Mouse (Mus musculus): ENCODE measurements around the gene Cdc14b. TPM values are rescaled to one million over a fixed set of nuclear protein-coding genes. Genes with fewer than 3 reads are reported as not detected.

Cdc14b gene
- polyA plus RNA-seq, 1 experiment from 2014 or later, result 1.5 TPM

DNA sequence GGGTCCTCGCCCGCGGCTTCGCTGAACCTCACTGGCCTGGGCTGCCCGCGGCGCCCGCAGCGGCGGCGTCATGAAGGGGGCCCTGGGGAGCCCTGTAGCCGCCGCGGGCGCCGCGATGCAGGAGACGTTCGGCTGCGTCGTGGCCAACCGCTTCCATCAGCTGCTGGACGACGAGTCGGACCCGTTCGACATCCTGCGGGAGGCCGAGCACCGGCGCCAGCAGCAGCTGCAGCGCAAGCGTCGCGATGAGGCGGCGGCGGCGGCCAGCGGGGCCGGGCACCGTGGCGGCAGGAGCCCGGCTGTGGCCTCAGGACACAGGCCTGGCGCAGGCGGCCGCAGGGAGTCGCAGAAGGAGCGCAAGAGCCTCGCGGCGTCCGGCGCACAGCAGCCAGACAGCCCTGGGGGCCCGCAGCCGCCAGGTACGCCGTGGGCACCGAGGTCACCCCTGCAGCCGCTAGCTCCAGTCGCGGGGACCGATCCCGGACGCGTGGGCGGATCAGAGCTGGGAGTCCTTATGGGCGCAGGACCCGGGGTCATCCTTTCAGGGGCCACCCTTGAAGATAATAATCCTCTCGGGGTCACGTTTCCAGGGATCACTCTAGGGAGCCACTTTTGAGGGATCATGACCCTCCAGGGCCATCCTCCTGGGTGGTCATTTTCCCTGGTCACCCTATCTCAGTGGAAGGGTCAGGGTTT lies 113.0 kb downstream of the Cdc14b start:
- Histone ChIP-seq H3K9ac (ENCODE audit: low read depth, low read length) (peak overlapping the region; percentile 88), H3K27me3 (ENCODE audit: control insufficient read depth, insufficient read depth, low read depth, low read length) (no peaks in the 10 kb centered on the region; the same call in 1 of the 2 replicates), H3K4me2 (ENCODE audit: low read length) (peak overlapping the region; percentile 80), H3K27ac (ENCODE audit: low read length) (peak overlapping the region; percentile 81), H3K36me3 (ENCODE audit: control insufficient read depth, insufficient read depth, low read length) (0 out of 2 replicates have a peak, but pooled peaks cover 4% of the 10 kb centered on the region), H3K4me1 (ENCODE audit: control insufficient read depth, insufficient read depth, low read length) (peaks cover 12% of the 10 kb centered on the region), H3K4me3 (ENCODE audit: low read depth, low read length) (peak overlapping the region; percentile 85), H3K9me3 (replicated peaks; ENCODE audit: control insufficient read depth, low read length, poor library complexity, severe bottlenecking) (peaks cover 5% of the 10 kb centered on the region)
- 0% methylated on average over 64 of the region's 71 CpGs for WGBS
- no peak; the same call in none of the 2 replicates for ATAC-seq

DNA sequence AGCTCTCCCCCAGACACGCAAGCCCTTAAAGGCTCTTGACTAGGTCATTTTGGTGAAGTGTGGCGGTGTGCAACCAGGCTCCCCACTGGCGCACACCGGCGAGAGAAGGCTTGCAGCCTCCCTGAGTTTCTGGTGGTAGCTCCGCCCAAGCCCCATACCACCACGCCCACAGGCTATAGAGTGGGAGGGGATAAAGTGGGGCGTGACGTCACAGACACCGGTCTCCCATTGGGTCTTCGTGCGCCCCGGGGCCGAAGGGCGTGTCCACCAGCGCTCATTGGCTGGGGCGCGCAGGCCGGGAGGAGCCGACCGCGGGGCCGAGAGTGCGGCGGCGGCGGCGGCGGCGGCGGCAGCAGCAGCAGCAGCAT lies 113.6 kb downstream of the Cdc14b start, which contains the start of gene Habp4:
Habp4 (plus strand) TSS at position 277 of the 368 bp plus-strand sequence.
- peak within 1 kb of the TSS; percentile 85 for H3K4me3 ChIP-seq (ENCODE audit: low read depth, low read length)
- H3K27me3 ChIP-seq (ENCODE audit: control insufficient read depth, insufficient read depth, low read depth, low read length), result no peaks in the 10 kb centered on the region; the same call in 1 of the 2 replicates
- H3K27ac ChIP-seq (ENCODE audit: low read length), result peak within 1 kb of the TSS; percentile 81
- ATAC-seq, result peak; percentile 98
- peak within 1 kb of the TSS; percentile 80 for H3K4me2 ChIP-seq (ENCODE audit: low read length)
- WGBS, result under 1% methylated on average over 29 of the region's 31 CpGs
- peaks cover 12% of the 10 kb centered on the region for H3K4me1 ChIP-seq (ENCODE audit: control insufficient read depth, insufficient read depth, low read length)
- 0 out of 2 replicates have a peak, but pooled peaks cover 2% of the 10 kb centered on the region for H3K36me3 ChIP-seq (ENCODE audit: control insufficient read depth, insufficient read depth, low read length)
- peak within 1 kb of the TSS; percentile 88 for H3K9ac ChIP-seq (ENCODE audit: low read depth, low read length)
- peaks cover 1% of the 10 kb centered on the region for H3K9me3 ChIP-seq (replicated peaks; ENCODE audit: control insufficient read depth, low read length, poor library complexity, severe bottlenecking)

DNA sequence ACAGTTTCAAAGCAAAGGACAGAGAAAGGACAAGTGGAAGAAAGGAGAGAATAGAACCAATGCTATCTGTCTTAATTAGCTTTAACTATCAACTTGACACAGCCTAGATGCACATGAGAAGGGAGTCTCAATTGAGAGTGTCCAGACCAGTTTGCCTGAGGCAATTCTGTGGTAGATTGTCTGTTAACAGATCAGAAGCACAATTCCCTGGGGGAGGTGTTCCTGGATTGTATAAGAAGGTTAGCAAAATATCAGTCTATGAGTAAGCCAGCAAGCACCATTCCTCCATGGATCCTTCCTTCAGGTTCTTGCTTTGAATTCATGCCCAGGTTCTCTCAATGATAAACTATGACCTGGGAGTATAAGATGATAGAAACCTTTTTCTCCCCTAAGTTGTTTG lies 118.1 kb downstream of the Cdc14b start:
- H3K4me2 ChIP-seq (ENCODE audit: low read length), result no peak overlapping the region
- H3K27me3 ChIP-seq (ENCODE audit: control insufficient read depth, insufficient read depth, low read depth, low read length), result no peaks in the 10 kb centered on the region; the same call in 1 of the 2 replicates
- ATAC-seq, result no peak
- H3K4me1 ChIP-seq (ENCODE audit: control insufficient read depth, insufficient read depth, low read length), result peaks cover 3% of the 10 kb centered on the region; the same call in 1 of the 2 replicates
- no peaks in the 10 kb centered on the region for H3K9me3 ChIP-seq (replicated peaks; ENCODE audit: control insufficient read depth, low read length, poor library complexity, severe bottlenecking)
- H3K27ac ChIP-seq (ENCODE audit: low read length), result no peak overlapping the region
- no peak overlapping the region for H3K9ac ChIP-seq (ENCODE audit: low read depth, low read length)
- H3K4me3 ChIP-seq (ENCODE audit: low read depth, low read length), result no peak overlapping the region
- H3K36me3 ChIP-seq (ENCODE audit: control insufficient read depth, insufficient read depth, low read length), result no peaks in the 10 kb centered on the region

DNA sequence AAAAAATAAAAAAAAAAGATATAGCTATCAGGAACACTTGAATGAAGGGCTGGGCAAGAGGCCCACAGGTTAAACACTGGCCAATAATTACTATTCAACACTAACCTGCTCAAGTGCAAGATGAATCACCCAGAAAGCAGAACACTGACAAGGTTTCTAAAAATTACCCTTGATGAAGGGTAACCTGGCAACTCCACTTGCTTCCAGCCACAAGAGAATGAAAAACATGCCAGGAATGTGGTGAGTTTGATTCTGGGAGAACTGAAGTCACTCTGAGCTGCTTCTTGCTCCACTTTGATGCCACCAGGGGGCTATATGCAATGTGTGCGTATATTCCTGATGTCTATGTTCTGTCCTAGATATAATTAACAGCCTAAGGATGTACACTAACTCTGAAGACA lies 119.9 kb downstream of the Cdc14b start:
- Histone ChIP-seq H3K27ac (ENCODE audit: low read length) (no peak overlapping the region), H3K4me3 (ENCODE audit: low read depth, low read length) (no peak overlapping the region), H3K9me3 (replicated peaks; ENCODE audit: control insufficient read depth, low read length, poor library complexity, severe bottlenecking) (no peaks in the 10 kb centered on the region), H3K36me3 (ENCODE audit: control insufficient read depth, insufficient read depth, low read length) (no peaks in the 10 kb centered on the region), H3K27me3 (ENCODE audit: control insufficient read depth, insufficient read depth, low read depth, low read length) (no peaks in the 10 kb centered on the region), H3K4me1 (ENCODE audit: control insufficient read depth, insufficient read depth, low read length) (peaks cover 6% of the 10 kb centered on the region), H3K4me2 (ENCODE audit: low read length) (no peak overlapping the region), H3K9ac (ENCODE audit: low read depth, low read length) (no peak overlapping the region)
- 3% methylated on average over 1 of the region's 1 CpGs for WGBS
- no peak for ATAC-seq

DNA sequence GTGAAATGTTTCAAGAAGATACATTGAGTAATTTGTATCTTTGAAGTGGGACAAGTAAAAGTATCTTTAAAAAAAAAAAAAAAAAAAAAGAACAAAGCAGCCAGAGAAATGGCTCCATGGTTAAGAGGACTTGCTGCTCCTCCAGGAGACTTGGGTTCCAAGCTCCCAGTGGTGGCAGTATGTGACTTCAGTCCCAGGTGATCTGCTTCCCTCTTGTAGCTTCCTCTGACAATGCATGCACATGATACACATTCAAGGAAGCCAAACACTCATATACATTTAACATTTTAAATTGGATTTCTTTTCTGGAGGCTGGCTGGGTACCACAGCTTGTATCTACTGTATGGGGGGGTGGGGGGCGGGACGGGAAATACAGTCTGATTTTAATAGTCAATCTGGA lies 120.4 kb downstream of the Cdc14b start:
- Histone ChIP-seq H3K36me3 (ENCODE audit: control insufficient read depth, insufficient read depth, low read length) (no peaks in the 10 kb centered on the region), H3K9me3 (replicated peaks; ENCODE audit: control insufficient read depth, low read length, poor library complexity, severe bottlenecking) (no peaks in the 10 kb centered on the region), H3K27ac (ENCODE audit: low read length) (no peak overlapping the region), H3K4me3 (ENCODE audit: low read depth, low read length) (no peak overlapping the region), H3K4me1 (ENCODE audit: control insufficient read depth, insufficient read depth, low read length) (peaks cover 6% of the 10 kb centered on the region), H3K27me3 (ENCODE audit: control insufficient read depth, insufficient read depth, low read depth, low read length) (no peaks in the 10 kb centered on the region), H3K9ac (ENCODE audit: low read depth, low read length) (no peak overlapping the region), H3K4me2 (ENCODE audit: low read length) (no peak overlapping the region)
- WGBS, result 61% methylated on average over 2 of the region's 2 CpGs
- no peak for ATAC-seq

DNA sequence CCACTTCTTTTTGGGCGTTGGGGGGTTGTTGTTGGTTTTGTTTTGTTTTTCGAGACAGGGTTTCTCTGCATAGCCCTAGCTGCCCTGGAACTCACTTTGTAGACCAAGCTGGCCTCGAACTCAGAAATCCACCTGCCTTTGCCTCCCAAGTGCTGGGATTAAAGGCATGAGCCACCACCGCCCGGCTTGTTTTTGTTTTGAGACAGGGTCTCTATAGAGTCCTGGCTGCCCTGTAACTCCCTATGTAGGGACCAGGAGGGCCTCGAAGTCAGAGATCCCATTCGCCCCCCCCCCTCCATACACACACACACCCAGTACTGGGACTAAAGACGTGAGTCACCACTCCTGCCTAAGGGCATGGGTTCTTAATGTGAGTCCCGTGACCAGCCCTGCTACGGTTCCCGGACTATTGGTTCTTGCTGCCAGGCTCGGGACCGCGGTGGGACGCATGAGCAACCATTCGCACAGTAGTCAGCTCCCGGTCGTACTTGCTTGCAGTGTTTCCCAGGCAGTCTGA lies 121.3 kb downstream of the Cdc14b start:
- WGBS, result under 1% methylated on average over 18 of the region's 18 CpGs
- H3K4me3 ChIP-seq (ENCODE audit: low read depth, low read length), result peak overlapping the region; percentile 80
- peak; percentile 18; the same call in 1 of the 2 replicates for ATAC-seq
- H3K27me3 ChIP-seq (ENCODE audit: control insufficient read depth, insufficient read depth, low read depth, low read length), result no peaks in the 10 kb centered on the region
- H3K27ac ChIP-seq (ENCODE audit: low read length), result no peak overlapping the region
- peak overlapping the region; percentile 54; the same call in 1 of the 2 replicates for H3K9ac ChIP-seq (ENCODE audit: low read depth, low read length)
- peaks cover 6% of the 10 kb centered on the region for H3K4me1 ChIP-seq (ENCODE audit: control insufficient read depth, insufficient read depth, low read length)
- H3K9me3 ChIP-seq (replicated peaks; ENCODE audit: control insufficient read depth, low read length, poor library complexity, severe bottlenecking), result no peaks in the 10 kb centered on the region
- H3K36me3 ChIP-seq (ENCODE audit: control insufficient read depth, insufficient read depth, low read length), result no peaks in the 10 kb centered on the region
- peak overlapping the region; percentile 88 for H3K4me2 ChIP-seq (ENCODE audit: low read length)

DNA sequence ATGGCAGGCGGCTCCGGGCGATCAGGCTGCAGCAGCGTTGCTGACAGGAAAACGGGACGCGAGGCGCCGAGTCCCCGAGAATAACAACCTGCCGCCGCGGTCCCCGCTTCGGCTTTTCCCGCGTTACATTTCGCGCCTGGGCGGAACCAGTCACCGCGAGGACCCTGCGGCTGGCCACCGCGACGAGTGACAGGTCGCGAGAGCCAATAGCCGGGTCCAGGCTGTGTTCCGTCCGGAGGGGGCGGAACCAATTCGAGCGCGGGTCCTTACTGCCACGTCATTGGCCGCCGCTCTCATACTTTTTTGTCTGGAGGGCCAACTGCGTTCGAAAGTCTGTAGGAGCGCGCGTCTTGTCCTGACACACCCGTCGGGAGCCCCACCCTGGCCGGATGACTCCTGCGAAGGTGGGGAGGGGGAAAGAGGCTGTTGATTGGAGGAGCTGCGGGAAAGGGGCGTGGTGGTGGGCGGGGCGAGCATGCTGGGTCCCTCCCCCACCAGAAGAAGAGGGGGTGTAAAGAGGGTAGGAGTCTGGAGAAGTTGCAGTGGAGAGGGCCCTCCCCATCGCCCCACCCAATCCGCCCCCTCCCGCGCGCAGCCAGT lies 121.9 kb downstream of the Cdc14b start, which contains the start of gene Zfp367:
Zfp367 (minus strand) TSS at position 120 of the 600 bp plus-strand sequence.
- Histone ChIP-seq H3K27ac (ENCODE audit: low read length) (peak within 1 kb of the TSS; percentile 48; the same call in 1 of the 2 replicates), H3K4me2 (ENCODE audit: low read length) (peak within 1 kb of the TSS; percentile 88), H3K9me3 (replicated peaks; ENCODE audit: control insufficient read depth, low read length, poor library complexity, severe bottlenecking) (no peaks in the 10 kb centered on the region), H3K27me3 (ENCODE audit: control insufficient read depth, insufficient read depth, low read depth, low read length) (no peaks in the 10 kb centered on the region), H3K36me3 (ENCODE audit: control insufficient read depth, insufficient read depth, low read length) (no peaks in the 10 kb centered on the region), H3K4me3 (ENCODE audit: low read depth, low read length) (peak within 1 kb of the TSS; percentile 80), H3K9ac (ENCODE audit: low read depth, low read length) (peak within 1 kb of the TSS; percentile 59), H3K4me1 (ENCODE audit: control insufficient read depth, insufficient read depth, low read length) (peaks cover 6% of the 10 kb centered on the region)
- ATAC-seq, result peak; percentile 99
- 0% methylated on average over 46 of the region's 56 CpGs for WGBS

DNA sequence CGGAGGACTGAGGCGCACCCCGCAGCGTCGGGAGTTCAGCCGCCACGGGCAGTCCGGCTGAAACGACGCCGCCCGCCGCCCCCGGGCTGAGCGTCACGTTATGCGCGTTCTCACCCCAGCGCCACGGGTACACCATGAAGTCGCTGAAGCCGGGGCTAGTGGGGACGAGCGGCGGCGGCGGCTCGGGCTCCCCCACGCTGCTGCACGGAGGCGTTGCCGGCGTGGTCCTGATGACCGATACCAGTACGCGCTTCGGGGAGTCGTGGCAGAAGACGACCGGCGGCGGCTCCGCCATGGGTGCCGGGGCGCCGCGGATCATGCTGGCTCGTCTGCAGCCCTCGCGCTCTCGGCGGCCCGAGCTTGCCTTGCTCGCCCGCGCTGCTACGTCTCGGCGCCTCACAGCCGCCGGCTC lies 122.4 kb downstream of the Cdc14b start:
- H3K27ac ChIP-seq (ENCODE audit: low read length), result peak overlapping the region; percentile 48; the same call in 1 of the 2 replicates
- H3K9me3 ChIP-seq (replicated peaks; ENCODE audit: control insufficient read depth, low read length, poor library complexity, severe bottlenecking), result no peaks in the 10 kb centered on the region
- H3K4me1 ChIP-seq (ENCODE audit: control insufficient read depth, insufficient read depth, low read length), result peaks cover 6% of the 10 kb centered on the region
- ATAC-seq, result peak; percentile 78
- WGBS, result under 1% methylated on average over 60 of the region's 61 CpGs
- H3K36me3 ChIP-seq (ENCODE audit: control insufficient read depth, insufficient read depth, low read length), result no peaks in the 10 kb centered on the region
- H3K27me3 ChIP-seq (ENCODE audit: control insufficient read depth, insufficient read depth, low read depth, low read length), result no peaks in the 10 kb centered on the region
- peak overlapping the region; percentile 59 for H3K9ac ChIP-seq (ENCODE audit: low read depth, low read length)
- peak overlapping the region; percentile 88 for H3K4me2 ChIP-seq (ENCODE audit: low read length)
- peak overlapping the region; percentile 80 for H3K4me3 ChIP-seq (ENCODE audit: low read depth, low read length)
